Mouse (Mus musculus) forebrain, postnatal 0 days (tissue): Measurements from ENCODE around the gene 2410131K14Rik. TPM values are rescaled to one million over a fixed set of nuclear protein-coding genes. Genes with fewer than 3 reads are reported as not detected.

Experiments
- ATAC-seq: fragments of 200-750 bp; cut with Nextera tagmentation; 2 replicates; pipeline ENCODE4 v1.8.0; 2017; ENCODE audit warnings: mild to moderate bottlenecking, moderate library complexity
- DNase-seq: peaks from one replicate; pipeline ENCODE4 v3.0.0-alpha.2; 2015
- H3K27ac ChIP-seq: fragments of 300-500 bp; sonication (generic); 2 replicates; pipeline ENCODE4 v1.5.1; 2014; ENCODE audit warnings: low read depth, mild to moderate bottlenecking, antibody characterized with exemption, low read length, moderate library complexity, mixed read lengths
- H3K27me3 ChIP-seq: fragments of 300-500 bp; sonication (generic); 2 replicates; pipeline ENCODE4 v1.6.1; 2014; ENCODE audit warnings: mild to moderate bottlenecking, low read length, mixed read lengths; ENCODE audit not compliant: insufficient read depth
- H3K36me3 ChIP-seq: fragments of 300-500 bp; sonication (generic); 2 replicates; pipeline ENCODE4 v1.6.1; 2014; ENCODE audit warnings: mild to moderate bottlenecking, moderate library complexity; ENCODE audit not compliant: insufficient read depth
- H3K4me1 ChIP-seq: fragments of 300-500 bp; sonication (generic); 2 replicates; pipeline ENCODE4 v1.6.1; 2014; ENCODE audit warnings: antibody characterized with exemption; ENCODE audit not compliant: insufficient read depth
- H3K4me2 ChIP-seq: fragments of 300-500 bp; sonication (generic); 2 replicates; pipeline ENCODE4 v1.6.1; 2014; ENCODE audit warnings: low read depth, mild to moderate bottlenecking, moderate library complexity
- H3K4me3 ChIP-seq: fragments of 300-500 bp; sonication (generic); 2 replicates; pipeline ENCODE4 v1.5.1; 2014; ENCODE audit warnings: low read depth, low read length, mixed read lengths
- H3K9ac ChIP-seq: fragments of 300-500 bp; sonication (generic); 2 replicates; pipeline ENCODE4 v1.6.1; 2014; ENCODE audit warnings: mild to moderate bottlenecking
- H3K9me3 ChIP-seq: fragments of 300-500 bp; sonication (generic); 2 replicates; pipeline ENCODE4 v1.6.1; 2016; ENCODE audit warnings: low read length
- CTCF ChIP-seq: sonication (generic); IDR thresholded peaks from 2 replicates; pipeline ENCODE4 v1.5.1; 2016; ENCODE audit warnings: antibody characterized with exemption, control low read depth, low read depth
- WGBS: fragments of 180-500 bp; shearing (Covaris S2); extraction: QIAGEN DNeasy Blood & Tissue Kit; methylation state at CpG from one replicate; pipeline ENCODE4 v1.1.7; 2014; 5-methylcytosine and 5-hydroxymethylcytosine counted together
- polyA plus RNA-seq: library from polyadenylated mRNA; unstranded; fragments of >200 nt; fragmentation: Nextera tagmentation; extraction: Ambion mirVana; gene quantifications from 2 replicates; pipeline ENCODE4 v1.2.1, GENCODE M21; 2015
- total RNA-seq: library from RNA; depleted of rRNA; stranded (reverse); fragments of >200 nt; gene quantifications from 2 replicates; pipeline ENCODE4 v1.2.3, GENCODE M21; 2014

The 2410131K14Rik gene
- total and polyA plus RNA-seq, 2 experiments from 2014 or later = 19.1 to 31.2 TPM

DNA sequence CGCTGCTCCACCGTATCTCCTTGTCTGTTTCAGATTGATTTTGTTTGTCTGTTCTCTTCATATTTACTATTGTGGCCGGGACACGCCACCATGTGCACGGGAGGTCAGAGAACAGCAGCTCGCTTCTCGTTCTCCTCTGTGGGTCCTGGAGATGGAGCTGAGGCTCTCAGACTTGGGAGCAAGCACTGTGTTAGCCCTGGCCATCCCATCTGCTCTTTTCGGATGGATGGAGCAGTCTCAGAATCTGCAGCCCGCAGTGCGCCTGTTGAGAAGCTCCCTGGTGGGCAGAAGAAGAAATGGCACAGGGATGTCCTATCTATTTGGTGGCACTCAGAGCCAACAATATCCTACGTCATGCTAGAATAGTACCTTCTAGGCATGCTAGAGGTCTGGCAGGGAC lies 15.6 kb downstream of the 2410131K14Rik start:
- no peak for TF ChIP-seq CTCF
- ATAC-seq (no peak), DNase-seq (no peak)
- Histone ChIP-seq H3K9me3 (no peaks in the 10 kb centered on the region), H3K27me3 (no peaks in the 10 kb centered on the region), H3K4me1 (no peaks in the 10 kb centered on the region), H3K27ac (no peak overlapping the region), H3K9ac (no peak overlapping the region), H3K36me3 (peaks cover 65% of the 10 kb centered on the region), H3K4me2 (no peak overlapping the region), H3K4me3 (no peak overlapping the region)
- WGBS = 97% methylated on average over 11 of the region's 11 CpGs

DNA sequence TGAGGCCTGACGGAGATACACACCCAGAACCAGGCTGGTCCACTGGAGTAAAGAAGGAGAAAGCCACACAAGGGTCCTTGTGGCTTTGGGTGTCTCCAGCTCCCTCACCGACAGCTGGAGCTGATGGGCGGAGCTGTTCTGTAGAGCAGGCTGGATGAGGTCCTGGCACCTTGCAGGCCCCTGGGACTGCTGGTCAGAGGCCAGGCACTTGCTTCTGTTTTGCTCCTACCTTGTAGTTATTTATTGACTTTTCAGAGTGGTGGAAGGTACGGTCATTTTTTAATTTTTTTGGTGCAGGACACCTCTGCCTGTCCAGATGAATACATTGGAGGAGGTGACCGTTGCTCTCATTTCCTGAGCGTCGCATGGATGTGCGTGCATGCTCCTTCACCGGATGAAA lies 16.2 kb downstream of the 2410131K14Rik start:
- Histone ChIP-seq H3K27ac (no peak overlapping the region), H3K27me3 (no peaks in the 10 kb centered on the region), H3K4me1 (no peaks in the 10 kb centered on the region), H3K36me3 (peaks cover 62% of the 10 kb centered on the region), H3K4me3 (no peak overlapping the region), H3K9ac (no peak overlapping the region), H3K4me2 (no peak overlapping the region), H3K9me3 (no peaks in the 10 kb centered on the region)
- ATAC-seq = no peak
- 94% methylated on average over 9 of the region's 9 CpGs for WGBS
- DNase-seq = no peak
- TF ChIP-seq CTCF = no peak

DNA sequence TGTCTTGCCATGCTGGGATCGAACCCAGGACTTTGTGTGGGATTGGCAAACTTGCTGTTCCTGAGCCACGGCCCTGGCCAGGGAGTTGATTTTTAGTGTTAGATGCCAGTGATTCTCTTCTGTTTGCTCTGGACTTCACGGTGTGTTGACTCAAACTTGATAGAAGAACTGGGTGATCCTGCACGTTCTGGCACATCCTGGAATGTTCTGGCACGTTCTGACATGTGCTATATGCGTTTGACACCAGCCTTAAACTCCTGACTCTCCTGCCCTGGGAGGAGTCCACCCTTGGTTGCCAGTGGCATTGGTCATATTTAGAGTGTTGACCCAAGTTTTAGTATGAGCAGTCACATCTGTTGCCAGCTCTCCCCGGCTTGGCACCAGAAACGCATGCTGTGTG lies 17.4 kb downstream of the 2410131K14Rik start:
- no peak overlapping the region for H3K9ac ChIP-seq
- WGBS = 94% methylated on average over 8 of the region's 8 CpGs
- H3K9me3 ChIP-seq = no peaks in the 10 kb centered on the region
- no peak overlapping the region for H3K27ac ChIP-seq
- DNase-seq = no peak
- no peak for TF ChIP-seq CTCF
- peaks cover 54% of the 10 kb centered on the region for H3K36me3 ChIP-seq
- ATAC-seq = no peak
- no peak overlapping the region for H3K4me2 ChIP-seq
- no peaks in the 10 kb centered on the region for H3K4me1 ChIP-seq
- H3K4me3 ChIP-seq = no peak overlapping the region
- H3K27me3 ChIP-seq = no peaks in the 10 kb centered on the region

DNA sequence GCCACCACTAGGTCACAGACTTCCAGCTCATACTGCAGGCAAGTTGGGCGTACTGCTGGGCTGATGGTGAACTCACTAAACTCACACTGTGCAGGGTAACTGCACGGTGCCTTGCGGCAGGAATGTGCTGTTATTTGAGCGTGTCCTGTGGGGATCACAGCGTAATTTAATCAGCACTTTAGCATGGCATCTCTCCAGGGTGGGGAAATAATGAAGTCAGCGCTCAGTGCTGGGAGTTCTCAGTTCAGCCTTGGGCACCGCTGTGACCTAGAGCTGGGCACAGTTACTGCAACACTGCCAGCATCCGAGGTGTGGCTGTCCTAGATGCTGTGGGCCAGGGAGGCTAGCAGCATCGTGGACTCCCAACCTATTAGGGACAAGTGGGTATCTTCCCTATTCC lies 19.3 kb downstream of the 2410131K14Rik start:
- no peaks in the 10 kb centered on the region for H3K9me3 ChIP-seq
- no peaks in the 10 kb centered on the region for H3K4me1 ChIP-seq
- H3K4me3 ChIP-seq = no peak overlapping the region
- ATAC-seq (no peak), DNase-seq (no peak)
- H3K36me3 ChIP-seq = peaks cover 46% of the 10 kb centered on the region
- H3K27me3 ChIP-seq = no peaks in the 10 kb centered on the region
- H3K9ac ChIP-seq = no peak overlapping the region
- no peak overlapping the region for H3K4me2 ChIP-seq
- 69% methylated on average over 9 of the region's 9 CpGs for WGBS
- H3K27ac ChIP-seq = no peak overlapping the region
- no peak for TF ChIP-seq CTCF

DNA sequence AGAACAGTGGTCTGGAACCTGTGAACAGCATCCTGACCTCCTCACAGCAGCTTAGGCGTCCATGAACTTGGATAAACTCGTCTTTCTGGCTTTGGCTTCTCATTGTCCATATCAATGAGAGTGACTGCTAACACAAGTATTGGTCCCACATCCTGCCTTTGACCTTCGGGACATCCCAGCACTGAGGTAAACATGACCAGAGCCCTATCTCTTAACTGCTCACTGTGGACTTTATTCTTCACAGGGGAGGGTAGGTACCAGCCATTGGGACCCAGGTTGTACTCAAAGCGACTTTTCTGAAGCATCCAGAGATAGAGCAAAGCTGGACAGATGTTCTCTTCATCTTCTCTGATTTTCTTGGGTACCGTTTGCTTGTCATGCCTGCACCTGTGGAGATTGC lies 20.3 kb downstream of the 2410131K14Rik start:
- Histone ChIP-seq H3K9ac (no peak overlapping the region), H3K4me1 (no peaks in the 10 kb centered on the region), H3K27me3 (no peaks in the 10 kb centered on the region), H3K9me3 (no peaks in the 10 kb centered on the region), H3K27ac (no peak overlapping the region), H3K4me3 (no peak overlapping the region), H3K36me3 (peaks cover 35% of the 10 kb centered on the region), H3K4me2 (no peak overlapping the region)
- TF ChIP-seq CTCF = no peak
- DNase-seq (no peak), ATAC-seq (no peak)
- WGBS = 86% methylated on average over 5 of the region's 5 CpGs

DNA sequence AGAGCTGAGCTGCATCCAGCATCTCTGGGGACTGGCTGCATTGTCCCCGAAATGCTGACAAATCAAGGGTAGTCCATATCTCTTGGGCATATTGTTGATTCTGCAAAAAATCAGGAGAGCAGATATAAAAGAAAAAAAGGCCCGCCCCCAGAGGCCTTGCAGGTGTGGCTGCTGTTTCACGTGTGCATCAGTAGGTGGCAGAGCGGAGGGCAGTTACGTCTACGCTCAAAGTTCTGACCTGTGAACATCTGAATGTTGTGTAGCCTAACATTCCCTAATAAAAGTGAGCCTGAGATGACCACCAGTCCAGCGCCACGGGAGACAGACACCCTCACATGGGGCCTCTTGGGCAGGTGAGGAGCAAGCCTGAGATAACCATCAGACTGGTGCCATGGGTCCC lies 21.3 kb downstream of the 2410131K14Rik start:
- Histone ChIP-seq H3K4me3 (no peak overlapping the region), H3K27ac (no peak overlapping the region), H3K9me3 (no peaks in the 10 kb centered on the region), H3K9ac (no peak overlapping the region), H3K27me3 (no peaks in the 10 kb centered on the region), H3K4me2 (no peak overlapping the region), H3K4me1 (no peaks in the 10 kb centered on the region), H3K36me3 (peaks cover 25% of the 10 kb centered on the region)
- peak; percentile 48 for TF ChIP-seq CTCF
- WGBS = 37% methylated on average over 8 of the region's 8 CpGs
- ATAC-seq = no peak
- no peak for DNase-seq

DNA sequence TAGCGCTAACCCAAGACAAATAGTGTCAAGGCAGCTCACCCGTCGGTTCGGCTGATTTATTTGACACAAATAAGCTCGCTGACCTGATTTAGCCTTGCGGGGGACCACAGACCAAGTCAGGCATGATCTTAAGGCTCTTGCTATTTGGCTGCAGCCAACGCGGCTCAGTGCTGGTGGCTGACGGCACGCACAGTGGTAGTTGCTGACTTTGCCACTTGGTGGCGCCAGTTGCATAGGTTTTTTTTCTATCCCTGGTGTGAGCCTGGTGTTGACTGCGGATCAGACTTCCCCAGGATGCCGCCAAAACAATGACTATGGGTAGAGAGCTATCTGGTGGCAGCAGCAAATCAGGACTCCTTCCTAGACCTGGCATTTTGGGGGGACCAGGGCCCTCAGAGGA lies 24.0 kb downstream of the 2410131K14Rik start:
- DNase-seq = peak; percentile 95
- TF ChIP-seq CTCF = peak; percentile 97
- H3K27me3 ChIP-seq = no peaks in the 10 kb centered on the region
- no peak overlapping the region for H3K9ac ChIP-seq
- H3K4me2 ChIP-seq = peak overlapping the region; percentile 40
- WGBS = 3% methylated on average over 13 of the region's 13 CpGs
- no peak overlapping the region for H3K4me3 ChIP-seq
- H3K9me3 ChIP-seq = no peaks in the 10 kb centered on the region
- H3K4me1 ChIP-seq = peaks cover under 1% of the 10 kb centered on the region; the same call in 1 of the 2 replicates
- H3K27ac ChIP-seq = no peak overlapping the region
- peak; percentile 95 for ATAC-seq
- H3K36me3 ChIP-seq = peaks cover 6% of the 10 kb centered on the region
